8 mouse cellular contexts compared by ENCODE assay signal in genomic region chr17:6553798-6554197, GRCm38 (mm10). TPM values are rescaled to one million over a fixed set of nuclear protein-coding genes. Genes with fewer than 3 reads are reported as not detected.
DNase-seq lines count a peak whose midpoint lies in the region; ATAC-seq and TF ChIP-seq lines count a peak whose summit lies in the region.
"Not testable (repeated sequence)": the region's sequence is repeated elsewhere in the genome, so short reads cannot be mapped to it uniquely, and the experiment has no call there.

No protein-coding gene starts in this region.

- not testable (repeated sequence) for H3K27me3 ChIP-seq in forebrain, embryonic 15.5 days; hindbrain, embryonic 11.5 days (ENCODE audit: control insufficient read depth, insufficient read depth, low read length); intestine, embryonic 16.5 days (replicated peaks; ENCODE audit: control insufficient read depth, insufficient read depth, low read length); liver, embryonic 11.5 days (replicated peaks; ENCODE audit: control insufficient read depth, insufficient read depth, low read length); stomach, postnatal 0 days (ENCODE audit: control insufficient read depth, insufficient read depth, low read length)

- not testable (repeated sequence) for TF ChIP-seq CTCF in stomach, postnatal 0 days (IDR thresholded peaks at IDR 0.05; ENCODE audit: low read depth)

- H3K4me2 ChIP-seq in forebrain, embryonic 15.5 days (replicated peaks); hindbrain, embryonic 11.5 days (replicated peaks; ENCODE audit: low read depth, low read length); intestine, embryonic 16.5 days (ENCODE audit: low read depth, low read length); liver, embryonic 11.5 days; stomach, postnatal 0 days (replicated peaks; ENCODE audit: low read depth): not testable (repeated sequence)

- peak; percentile 97 for ATAC-seq in common myeloid progenitor, adult 5-6 weeks (replicated peaks; ENCODE audit: low read depth, poor library complexity, severe bottlenecking)
- peak; percentile 65 for ATAC-seq in forebrain, embryonic 15.5 days (replicated peaks)
- ATAC-seq in hindbrain, embryonic 11.5 days (ENCODE audit: low FRiP score) = peak; percentile 79
- peak; percentile 76 for ATAC-seq in intestine, embryonic 16.5 days
- ATAC-seq in liver, embryonic 11.5 days (replicated peaks; ENCODE audit: low FRiP score) = peak; percentile 72; the same call in 1 of the 2 replicates
- ATAC-seq in megakaryocyte, adult 5-6 weeks (ENCODE audit: poor library complexity, severe bottlenecking) = peak; percentile 100
- peak; percentile 80 for ATAC-seq in monocyte, adult 5-6 weeks (replicated peaks; ENCODE audit: insufficient number of reproducible peaks, low FRiP score, low TSS enrichment, poor library complexity, severe bottlenecking)
- peak; percentile 79 for ATAC-seq in stomach, postnatal 0 days (ENCODE audit: low FRiP score, low TSS enrichment)

- not testable (repeated sequence) for H3K27ac ChIP-seq in forebrain, embryonic 15.5 days (replicated peaks); hindbrain, embryonic 11.5 days (ENCODE audit: low read depth, low read length); intestine, embryonic 16.5 days (ENCODE audit: low read length); liver, embryonic 11.5 days (ENCODE audit: low read depth, low read length); stomach, postnatal 0 days (replicated peaks)

- not testable (repeated sequence) for H3K9me3 ChIP-seq in forebrain, embryonic 15.5 days; hindbrain, embryonic 11.5 days (ENCODE audit: control insufficient read depth, low read length); intestine, embryonic 16.5 days (ENCODE audit: control insufficient read depth, low read length); liver, embryonic 11.5 days (ENCODE audit: control insufficient read depth, low read length); stomach, postnatal 0 days (ENCODE audit: control insufficient read depth, low read length)

- H3K36me3 ChIP-seq in forebrain, embryonic 15.5 days; hindbrain, embryonic 11.5 days (ENCODE audit: control insufficient read depth, insufficient read depth, low read length); intestine, embryonic 16.5 days (ENCODE audit: control insufficient read depth, insufficient read depth, low read length); liver, embryonic 11.5 days (ENCODE audit: control insufficient read depth, insufficient read depth, low read length); stomach, postnatal 0 days (ENCODE audit: control insufficient read depth, insufficient read depth, low read length): not testable (repeated sequence)

- no CpG with 5 or more reads among the region's 4 CpGs for WGBS in forebrain, embryonic 15.5 days
- no CpG with 5 or more reads among the region's 4 CpGs for WGBS in hindbrain, embryonic 11.5 days
- WGBS in intestine, embryonic 16.5 days = no CpG with 5 or more reads among the region's 4 CpGs
- no CpG with 5 or more reads among the region's 4 CpGs for WGBS in liver, embryonic 11.5 days
- no CpG with 5 or more reads among the region's 4 CpGs for WGBS in stomach, postnatal 0 days

- TF ChIP-seq EP300 in stomach, postnatal 0 days (optimal IDR thresholded peaks at IDR 0.05) = not testable (repeated sequence)

- not testable (repeated sequence) for H3K9ac ChIP-seq in forebrain, embryonic 15.5 days (replicated peaks); hindbrain, embryonic 11.5 days (ENCODE audit: low read depth, low read length); intestine, embryonic 16.5 days (ENCODE audit: low read depth, low read length); liver, embryonic 11.5 days (ENCODE audit: low read depth, low read length); stomach, postnatal 0 days (ENCODE audit: low read length)

- not testable (repeated sequence) for H3K4me3 ChIP-seq in forebrain, embryonic 15.5 days; hindbrain, embryonic 11.5 days (ENCODE audit: low read depth, low read length); intestine, embryonic 16.5 days (ENCODE audit: low read length); liver, embryonic 11.5 days (ENCODE audit: low read depth, low read length); stomach, postnatal 0 days (ENCODE audit: low read depth, low read length)

- not testable (repeated sequence) for DNase-seq in hindbrain, embryonic 11.5 days (ENCODE audit: low spot score); liver, embryonic 11.5 days (ENCODE audit: low spot score); stomach, postnatal 0 days (ENCODE audit: low spot score)

- not testable (repeated sequence) for H3K4me1 ChIP-seq in forebrain, embryonic 15.5 days; hindbrain, embryonic 11.5 days (replicated peaks; ENCODE audit: control insufficient read depth, insufficient read depth, low read length); intestine, embryonic 16.5 days (ENCODE audit: control insufficient read depth, insufficient read depth, low read length); liver, embryonic 11.5 days (replicated peaks; ENCODE audit: control insufficient read depth, insufficient read depth, low read length); stomach, postnatal 0 days (replicated peaks; ENCODE audit: control insufficient read depth, insufficient read depth)

RNA-seq across cellular contexts. Expression of gene Dynlt1c, which starts 47.7 kb away (rescaled TPM):
- total RNA-seq in common myeloid progenitor, adult 5-6 weeks (2017) = 2.6 and 5.9 TPM in 2 replicates
- polyA plus RNA-seq in forebrain, embryonic 15.5 days (2015; fragmentation: Nextera tagmentation; extraction: Ambion mirVana) = 59.5 and 74.6 TPM in 2 replicates
- polyA plus RNA-seq in hindbrain, embryonic 11.5 days (2014; fragmentation: Nextera tagmentation; extraction: Ambion mirVana) = 30.7 and 41.5 TPM in 2 replicates
- 29.8 and 33.1 TPM in 2 replicates for polyA plus RNA-seq in intestine, embryonic 16.5 days (2015; fragmentation: Nextera tagmentation; extraction: Ambion mirVana)
- polyA plus RNA-seq in liver, embryonic 11.5 days (2014; fragmentation: Nextera tagmentation; extraction: Ambion mirVana) = 16.7 and 20.2 TPM in 2 replicates
- total RNA-seq in megakaryocyte, adult 5-6 weeks (2015) = 4.7 and 11.7 TPM in 2 replicates
- 5.7 and 10.4 TPM in 2 replicates for total RNA-seq in megakaryocyte, adult 5-6 weeks (2017)
- total RNA-seq in monocyte, adult 5-6 weeks (2017) = 13.5 to 33.0 TPM (median 22.2 TPM) in 3 replicates
- 12.6 and 15.5 TPM in 2 replicates for polyA plus RNA-seq in stomach, postnatal 0 days (2015; fragmentation: Nextera tagmentation; extraction: Ambion mirVana)
